Mouse (Mus musculus): Measurements from ENCODE around the gene Tmem198. TPM values are rescaled to one million over a fixed set of nuclear protein-coding genes. Genes with fewer than 3 reads are reported as not detected.
A peak's percentile ranks its signal among the peaks of the same experiment; 100 is the strongest.

The Tmem198 gene
- polyA plus RNA-seq, 1 experiment from 2014 or later: 0.39 TPM

- ATAC-seq (replicated peaks; ENCODE audit: insufficient number of reproducible peaks, insufficient read depth, low FRiP score, low read depth): no peak
- Histone ChIP-seq H3K4me2 (no peak overlapping the region), H3K4me1 (replicated peaks) (peaks cover 26% of the 10 kb centered on the region), H3K27ac (no peak overlapping the region), H3K36me3 (no peaks in the 10 kb centered on the region), H3K27me3 (peaks cover 65% of the 10 kb centered on the region), H3K9ac (no peak overlapping the region), H3K4me3 (no peak overlapping the region), H3K9me3 (replicated peaks) (no peaks in the 10 kb centered on the region)
- WGBS: 15% methylated on average over 13 of the region's 14 CpGs
Measured at GRCm38 (mm10) chr1:75456746-75457564, 22.4 kb upstream of the Tmem198 start.

- Histone ChIP-seq H3K4me2 (peak overlapping the region; percentile 71), H3K27me3 (peaks cover 58% of the 10 kb centered on the region), H3K9ac (no peak overlapping the region), H3K36me3 (no peaks in the 10 kb centered on the region), H3K27ac (peak overlapping the region; percentile 60; the same call in 1 of the 2 replicates), H3K4me1 (replicated peaks) (peaks cover 26% of the 10 kb centered on the region), H3K4me3 (no peak overlapping the region), H3K9me3 (replicated peaks) (no peaks in the 10 kb centered on the region)
- ATAC-seq (replicated peaks; ENCODE audit: insufficient number of reproducible peaks, insufficient read depth, low FRiP score, low read depth): no peak
- WGBS: 4% methylated on average over 8 of the region's 10 CpGs
Measured at GRCm38 (mm10) chr1:75457710-75458024, 21.7 kb upstream of the Tmem198 start.

GRCm38 (mm10) chr1:75458025-75458788 lies 21.1 kb upstream of the Tmem198 start:
- peak; percentile 74 for ATAC-seq (replicated peaks; ENCODE audit: insufficient number of reproducible peaks, insufficient read depth, low FRiP score, low read depth)
- H3K4me2 ChIP-seq: peak overlapping the region; percentile 71
- peaks cover 28% of the 10 kb centered on the region for H3K4me1 ChIP-seq (replicated peaks)
- H3K9ac ChIP-seq: peak overlapping the region; percentile 47
- H3K27me3 ChIP-seq: peaks cover 53% of the 10 kb centered on the region
- H3K27ac ChIP-seq: peak overlapping the region; percentile 60
- H3K36me3 ChIP-seq: no peaks in the 10 kb centered on the region
- H3K4me3 ChIP-seq: peak overlapping the region; percentile 45
- no peaks in the 10 kb centered on the region for H3K9me3 ChIP-seq (replicated peaks)
- 2% methylated on average over 42 of the region's 42 CpGs for WGBS

GRCm38 (mm10) chr1:75458789-75459684 lies 20.3 kb upstream of the Tmem198 start:
- Histone ChIP-seq H3K9ac (peak overlapping the region; percentile 47; the same call in 1 of the 2 replicates), H3K27me3 (peaks cover 54% of the 10 kb centered on the region), H3K27ac (peak overlapping the region; percentile 60), H3K4me3 (peak overlapping the region; percentile 45), H3K4me2 (peak overlapping the region; percentile 71), H3K9me3 (replicated peaks) (no peaks in the 10 kb centered on the region), H3K36me3 (no peaks in the 10 kb centered on the region), H3K4me1 (replicated peaks) (peaks cover 35% of the 10 kb centered on the region)
- no peak for ATAC-seq (replicated peaks; ENCODE audit: insufficient number of reproducible peaks, insufficient read depth, low FRiP score, low read depth)
- 12% methylated on average over 23 of the region's 23 CpGs for WGBS

GRCm38 (mm10) chr1:75460297-75460696 lies 19.0 kb upstream of the Tmem198 start:
- Histone ChIP-seq H3K4me2 (no peak overlapping the region), H3K9me3 (replicated peaks) (no peaks in the 10 kb centered on the region), H3K27me3 (peaks cover 55% of the 10 kb centered on the region), H3K36me3 (no peaks in the 10 kb centered on the region), H3K27ac (no peak overlapping the region), H3K4me1 (replicated peaks) (peaks cover 40% of the 10 kb centered on the region), H3K4me3 (no peak overlapping the region), H3K9ac (no peak overlapping the region)
- 34% methylated on average over 7 of the region's 7 CpGs for WGBS
- ATAC-seq (replicated peaks; ENCODE audit: insufficient number of reproducible peaks, insufficient read depth, low FRiP score, low read depth): no peak

GRCm38 (mm10) chr1:75462636-75463035 lies 16.7 kb upstream of the Tmem198 start:
- Histone ChIP-seq H3K9me3 (replicated peaks) (no peaks in the 10 kb centered on the region), H3K9ac (no peak overlapping the region), H3K36me3 (no peaks in the 10 kb centered on the region), H3K27me3 (peaks cover 47% of the 10 kb centered on the region), H3K4me1 (replicated peaks) (peaks cover 38% of the 10 kb centered on the region), H3K4me3 (no peak overlapping the region), H3K27ac (no peak overlapping the region), H3K4me2 (no peak overlapping the region)
- ATAC-seq (replicated peaks; ENCODE audit: insufficient number of reproducible peaks, insufficient read depth, low FRiP score, low read depth): no peak
- WGBS: 45% methylated on average over 1 of the region's 1 CpGs

GRCm38 (mm10) chr1:75463652-75464204 lies 15.6 kb upstream of the Tmem198 start:
- H3K27ac ChIP-seq: no peak overlapping the region
- H3K27me3 ChIP-seq: peaks cover 45% of the 10 kb centered on the region
- H3K4me3 ChIP-seq: no peak overlapping the region
- H3K9me3 ChIP-seq (replicated peaks): no peaks in the 10 kb centered on the region
- WGBS: 56% methylated on average over 5 of the region's 5 CpGs
- H3K4me1 ChIP-seq (replicated peaks): peaks cover 27% of the 10 kb centered on the region
- no peaks in the 10 kb centered on the region for H3K36me3 ChIP-seq
- no peak for ATAC-seq (replicated peaks; ENCODE audit: insufficient number of reproducible peaks, insufficient read depth, low FRiP score, low read depth)
- H3K4me2 ChIP-seq: no peak overlapping the region
- H3K9ac ChIP-seq: 0 out of 2 replicates have a peak overlapping the region, but pooled peaks have one; percentile 21

GRCm38 (mm10) chr1:75467215-75467927 lies 12.0 kb upstream of the Tmem198 start:
- Histone ChIP-seq H3K4me2 (peak overlapping the region; percentile 20; the same call in 1 of the 2 replicates), H3K36me3 (no peaks in the 10 kb centered on the region), H3K27ac (no peak overlapping the region), H3K9ac (peak overlapping the region; percentile 38; the same call in 1 of the 2 replicates), H3K9me3 (replicated peaks) (no peaks in the 10 kb centered on the region), H3K27me3 (peaks cover 75% of the 10 kb centered on the region), H3K4me1 (replicated peaks) (peaks cover 20% of the 10 kb centered on the region), H3K4me3 (no peak overlapping the region)
- peak; percentile 50; the same call in 1 of the 2 replicates for ATAC-seq (replicated peaks; ENCODE audit: insufficient number of reproducible peaks, insufficient read depth, low FRiP score, low read depth)
- WGBS: 8% methylated on average over 14 of the region's 14 CpGs

- 74% methylated on average over 17 of the region's 17 CpGs for WGBS
- peaks cover 79% of the 10 kb centered on the region for H3K27me3 ChIP-seq
Measured at GRCm38 (mm10) chr1:75469287-75469825, 10.0 kb upstream of the Tmem198 start.

GRCm38 (mm10) chr1:75476441-75476840 lies 2.9 kb upstream of the Tmem198 start:
- no peak overlapping the region for H3K9ac ChIP-seq
- no peak overlapping the region for H3K4me3 ChIP-seq
- WGBS: 93% methylated on average over 11 of the region's 11 CpGs
- H3K27ac ChIP-seq: no peak overlapping the region
- H3K27me3 ChIP-seq: peaks cover 71% of the 10 kb centered on the region
- H3K4me1 ChIP-seq (replicated peaks): peaks cover 28% of the 10 kb centered on the region
- no peaks in the 10 kb centered on the region for H3K9me3 ChIP-seq (replicated peaks)
- ATAC-seq (replicated peaks; ENCODE audit: insufficient number of reproducible peaks, insufficient read depth, low FRiP score, low read depth): no peak
- peaks cover 22% of the 10 kb centered on the region for H3K36me3 ChIP-seq
- H3K4me2 ChIP-seq: no peak overlapping the region

More at GRCm38 (mm10) chr1:75469287-75469825, 10.0 kb upstream of the Tmem198 start:
- Histone ChIP-seq H3K9ac (no peak overlapping the region), H3K36me3 (peaks cover 3% of the 10 kb centered on the region), H3K4me3 (no peak overlapping the region), H3K27ac (no peak overlapping the region), H3K9me3 (replicated peaks) (no peaks in the 10 kb centered on the region), H3K4me2 (no peak overlapping the region), H3K4me1 (replicated peaks) (peaks cover 7% of the 10 kb centered on the region)
- no peak for ATAC-seq (replicated peaks; ENCODE audit: insufficient number of reproducible peaks, insufficient read depth, low FRiP score, low read depth)
